In genomic region chr1:53855732-53856131, GRCm38 (mm10) we compare ENCODE assay signal across 27 mouse cellular contexts.
A peak's percentile ranks its signal among the peaks of the same experiment; 100 is the strongest.
DNase-seq lines count a peak whose midpoint lies in the region; ATAC-seq and TF ChIP-seq lines count a peak whose summit lies in the region.
"Had no signal": no experiment of that assay in that cellular context is flagged by ENCODE, and none has a peak within 500 bp of the region (broad histone marks: within the 10 kb centered on the region; RNA-seq: fewer than 3 reads in every experiment).

No protein-coding gene starts in this region.

- no peak overlapping the region for H3K4me3 ChIP-seq in heart, adult 2 months
- H3K4me3 ChIP-seq in stomach, postnatal 0 days (ENCODE audit: low read depth, low read length): no peak overlapping the region
- H3K4me3 ChIP-seq: erythroblast, embryonic 14.5 days; forebrain, embryonic 13.5 days; heart, embryonic 13.5 days; intestine, embryonic 15.5 days; midbrain, embryonic 15.5 days; neural tube, embryonic 12.5 days had no signal

- POLR2A ChIA-PET in Patski (lab: Charles Lee): no interaction called here

- H3K9me3 ChIP-seq in stomach, postnatal 0 days (ENCODE audit: control insufficient read depth, low read length): no peaks in the 10 kb centered on the region
- H3K9me3 ChIP-seq: forebrain, embryonic 13.5 days; heart, embryonic 13.5 days; intestine, embryonic 15.5 days; midbrain, embryonic 15.5 days; neural tube, embryonic 12.5 days had no signal

- no peak overlapping the region for H3K4me2 ChIP-seq in stomach, postnatal 0 days (replicated peaks; ENCODE audit: low read depth)
- H3K4me2 ChIP-seq: forebrain, embryonic 13.5 days; heart, embryonic 13.5 days; intestine, embryonic 15.5 days; lung, embryonic 14.5 days; midbrain, embryonic 15.5 days; neural tube, embryonic 12.5 days had no signal

- peaks cover 10% of the 10 kb centered on the region for H3K4me1 ChIP-seq in heart, adult 2 months (ENCODE audit: control insufficient read depth, insufficient read depth, low read length)
- no peaks in the 10 kb centered on the region for H3K4me1 ChIP-seq in stomach, postnatal 0 days (replicated peaks; ENCODE audit: control insufficient read depth, insufficient read depth)
- H3K4me1 ChIP-seq: forebrain, embryonic 13.5 days; heart, embryonic 13.5 days; midbrain, embryonic 15.5 days; neural tube, embryonic 12.5 days had no signal

- 83% methylated on average over 7 of the region's 7 CpGs for WGBS in heart, adult 2 months
- WGBS in stomach, postnatal 0 days: 66% methylated on average over 7 of the region's 7 CpGs

- no peak for TF ChIP-seq EP300 in heart, adult 2 months (IDR thresholded peaks at IDR 0.05; ENCODE audit: insufficient read depth, low read depth, low read length)
- TF ChIP-seq EP300 in stomach, postnatal 0 days (optimal IDR thresholded peaks at IDR 0.05): no peak

- no peaks in the 10 kb centered on the region for H3K79me2 ChIP-seq in heart, adult 2 months (replicated peaks; ENCODE audit: control insufficient read depth, insufficient read depth, low read length)

- H3K27me3 ChIP-seq in heart, adult 2 months (ENCODE audit: control insufficient read depth, insufficient read depth, low read length): no peaks in the 10 kb centered on the region
- no peaks in the 10 kb centered on the region for H3K27me3 ChIP-seq in Patski
- H3K27me3 ChIP-seq in stomach, postnatal 0 days (ENCODE audit: control insufficient read depth, insufficient read depth, low read length): no peaks in the 10 kb centered on the region
- H3K27me3 ChIP-seq: forebrain, embryonic 13.5 days; heart, embryonic 13.5 days; intestine, embryonic 15.5 days; midbrain, embryonic 15.5 days; neural tube, embryonic 12.5 days had no signal

- TF ChIP-seq POLR2A in heart, adult 2 months (IDR thresholded peaks at IDR 0.05; ENCODE audit: insufficient read depth, low read depth, low read length): no peak

- intact Hi-C loops in heart, adult 2 months (cut with DNase I): no loop called here
- intact Hi-C loops in heart, postnatal 14 days (cut with DNase I): no loop called here

- in situ Hi-C loops in Patski (cut with MboI; ENCODE audit: low pct_unique_long_range_greater_than_20kb): no loop called here

- no peak for TF ChIP-seq CTCF in heart, adult 2 months (IDR thresholded peaks at IDR 0.05)
- TF ChIP-seq CTCF in Patski (IDR thresholded peaks at IDR 0.05): no peak
- no peak for TF ChIP-seq CTCF in stomach, postnatal 0 days (IDR thresholded peaks at IDR 0.05; ENCODE audit: low read depth)

- H3K27ac ChIP-seq in heart, adult 2 months: 0 out of 2 replicates have a peak overlapping the region, but pooled peaks have one; percentile 0
- no peak overlapping the region for H3K27ac ChIP-seq in stomach, postnatal 0 days (replicated peaks)
- H3K27ac ChIP-seq: forebrain, embryonic 13.5 days; heart, embryonic 13.5 days; intestine, embryonic 15.5 days; kidney, postnatal 0 days; liver, embryonic 14.5 days; midbrain, embryonic 15.5 days; neural tube, embryonic 12.5 days had no signal

- ATAC-seq in Patski: peak; percentile 54
- peak; percentile 37 for ATAC-seq in megakaryocyte progenitor cell, adult 5-6 weeks (replicated peaks; ENCODE audit: poor library complexity)
- ATAC-seq in stomach, postnatal 0 days (ENCODE audit: low FRiP score, low TSS enrichment): no peak
- ATAC-seq: forebrain, embryonic 13.5 days; hindbrain, embryonic 16.5 days; intestine, embryonic 15.5 days; midbrain, embryonic 15.5 days had no signal

- CTCF ChIA-PET in Patski (lab: Charles Lee): interaction anchor here (5.2 kb wide), 1 partner anchor 10 kb away, joined by 30 read pairs; no protein-coding TSS in a partner anchor

- DNase-seq in heart, adult 2 months: no peak
- DNase-seq in heart, postnatal 14 days: no peak
- DNase-seq in 3T3-L1 (ENCODE audit: low read depth, low spot score) (peak; percentile 65), Patski (ENCODE audit: low read depth, low spot score) (no peak)
- DNase-seq in cerebellum, adult 9-11 months: no peak
- DNase-seq in stomach, postnatal 0 days (ENCODE audit: low spot score): no peak
- DNase-seq in adrenal gland, postnatal 25 days: no peak
- DNase-seq: adrenal gland, adult 8-10 months; cerebellum, adult 11 months; cerebellum, postnatal 14 days; gastrocnemius, postnatal 14 days; heart, postnatal 10 days; kidney, adult 8-10 months; layer of hippocampus, postnatal 36 days; left cerebral cortex, postnatal 4 days; lung, embryonic 14.5 days; right cerebral cortex, adult 18-20 months had no signal

- no peak overlapping the region for H3K9ac ChIP-seq in heart, adult 2 months (ENCODE audit: low read depth, low read length)
- no peak overlapping the region for H3K9ac ChIP-seq in stomach, postnatal 0 days (ENCODE audit: low read length)
- H3K9ac ChIP-seq: forebrain, embryonic 13.5 days; heart, embryonic 13.5 days; intestine, embryonic 15.5 days; liver, embryonic 14.5 days; lung, embryonic 14.5 days; midbrain, embryonic 15.5 days; neural tube, embryonic 12.5 days had no signal

- peaks cover 31% of the 10 kb centered on the region for H3K36me3 ChIP-seq in heart, adult 2 months (ENCODE audit: control insufficient read depth, insufficient read depth, low read length)
- no peaks in the 10 kb centered on the region for H3K36me3 ChIP-seq in stomach, postnatal 0 days (ENCODE audit: control insufficient read depth, insufficient read depth, low read length)
- H3K36me3 ChIP-seq: intestine, embryonic 15.5 days; neural tube, embryonic 12.5 days had no signal
